Mouse (Mus musculus): ENCODE measurements around the gene Fign. TPM values are rescaled to one million over a fixed set of nuclear protein-coding genes. Genes with fewer than 3 reads are reported as not detected.

The Fign gene
- total RNA-seq, 1 experiment: 0.98 TPM

- Histone ChIP-seq H3K4me3 (ENCODE audit: insufficient read depth in 1 of 2, low read depth in 1 of 2, low read length in 2 of 2, poor library complexity in 1 of 2, severe bottlenecking in 1 of 2) (no peak overlapping the region), H3K27ac (ENCODE audit: insufficient read depth, low read depth, low read length, poor library complexity, severe bottlenecking) (no peak overlapping the region), H3K9ac (ENCODE audit: insufficient read depth, low read depth, low read length, poor library complexity, severe bottlenecking) (no peak overlapping the region), H3K4me1 (ENCODE audit: control insufficient read depth in 2 of 2, insufficient read depth in 2 of 2, low read length in 2 of 2, poor library complexity in 1 of 2) (no peaks in the 10 kb centered on the region), H3K36me3 (ENCODE audit: control insufficient read depth, insufficient read depth, low read length, poor library complexity, severe bottlenecking) (no peaks in the 10 kb centered on the region), H3K9me3 (ENCODE audit: control insufficient read depth, insufficient read depth, low read depth, low read length) (no peaks in the 10 kb centered on the region)
- TF ChIP-seq CHD2 (IDR thresholded peaks at IDR 0.05; ENCODE audit: low read depth, low read length): no peak
- no peak for TF ChIP-seq HCFC1 (IDR thresholded peaks at IDR 0.05; ENCODE audit: borderline replicate concordance, insufficient read depth, low read length)
- TF ChIP-seq MAFK (IDR thresholded peaks at IDR 0.05; ENCODE audit: insufficient read depth, low read depth, low read length): no peak
- no peak for TF ChIP-seq ZNF384 (IDR thresholded peaks at IDR 0.05; ENCODE audit: low read depth, low read length)
- TF ChIP-seq ZC3H11A (IDR thresholded peaks at IDR 0.05; ENCODE audit: borderline replicate concordance, low read depth, low read length): no peak
- in situ Hi-C loops (cut with MboI; ENCODE audit: low sequenced_read_pairs in 2 of 2, unreplicated experiment in 2 of 2): no loop called here
- DNase-seq (ENCODE audit: low read depth, low spot score): no peak
These were observed 71.9 kb downstream of the Fign start for GRCm38 (mm10) chr2:64025961-64026360.

DNA sequence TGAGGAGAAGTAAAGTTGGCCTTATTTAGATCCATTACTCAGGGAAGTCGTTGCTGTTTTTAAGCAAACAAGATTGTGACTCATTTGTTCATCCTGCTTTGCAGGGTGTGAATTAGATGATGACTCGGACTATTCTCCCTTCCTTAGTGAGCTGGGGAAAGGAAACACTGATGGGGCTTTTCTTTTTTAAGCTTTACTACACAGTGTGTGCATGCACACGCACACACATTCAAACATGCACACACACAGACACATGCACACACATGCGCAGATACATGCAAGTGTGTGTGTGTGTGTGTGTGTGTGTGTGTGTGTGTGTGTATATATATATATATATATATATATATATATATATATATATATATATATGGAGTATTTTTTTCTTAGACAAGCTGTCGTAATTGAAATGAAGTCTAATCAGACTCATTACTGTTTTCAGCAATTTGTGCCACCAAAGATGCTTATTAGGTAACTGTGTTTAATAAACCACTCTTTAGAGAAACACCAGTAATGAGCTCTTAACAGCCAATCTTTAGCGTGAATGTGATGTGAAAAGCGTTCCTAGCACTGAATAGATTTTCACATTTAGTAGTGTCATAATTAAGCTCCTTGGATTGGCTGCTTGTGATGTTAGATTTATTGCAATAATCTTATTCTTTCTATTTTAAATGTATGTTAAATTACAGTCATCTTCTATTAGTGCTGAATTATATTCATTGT lies 103.4 kb downstream of the Fign start:
- H3K4me1 ChIP-seq (ENCODE audit: control insufficient read depth in 2 of 2, insufficient read depth in 2 of 2, low read length in 2 of 2, poor library complexity in 1 of 2): no peaks in the 10 kb centered on the region
- no peak overlapping the region for H3K4me3 ChIP-seq (ENCODE audit: insufficient read depth in 1 of 2, low read depth in 1 of 2, low read length in 2 of 2, poor library complexity in 1 of 2, severe bottlenecking in 1 of 2)
- DNase-seq (ENCODE audit: low read depth, low spot score): no peak
- H3K9me3 ChIP-seq (ENCODE audit: control insufficient read depth, insufficient read depth, low read depth, low read length): no peaks in the 10 kb centered on the region
- H3K27ac ChIP-seq (ENCODE audit: insufficient read depth, low read depth, low read length, poor library complexity, severe bottlenecking): no peak overlapping the region
- in situ Hi-C loops (cut with MboI; ENCODE audit: low sequenced_read_pairs in 2 of 2, unreplicated experiment in 2 of 2): no loop called here
- TF ChIP-seq ZNF384 (IDR thresholded peaks at IDR 0.05; ENCODE audit: low read depth, low read length) (no peak), CHD2 (IDR thresholded peaks at IDR 0.05; ENCODE audit: low read depth, low read length) (no peak), HCFC1 (IDR thresholded peaks at IDR 0.05; ENCODE audit: borderline replicate concordance, insufficient read depth, low read length) (no peak), MAFK (IDR thresholded peaks at IDR 0.05; ENCODE audit: insufficient read depth, low read depth, low read length) (no peak), ZC3H11A (IDR thresholded peaks at IDR 0.05; ENCODE audit: borderline replicate concordance, low read depth, low read length) (no peak)
- H3K9ac ChIP-seq (ENCODE audit: insufficient read depth, low read depth, low read length, poor library complexity, severe bottlenecking): no peak overlapping the region
- no peaks in the 10 kb centered on the region for H3K36me3 ChIP-seq (ENCODE audit: control insufficient read depth, insufficient read depth, low read length, poor library complexity, severe bottlenecking)

DNA sequence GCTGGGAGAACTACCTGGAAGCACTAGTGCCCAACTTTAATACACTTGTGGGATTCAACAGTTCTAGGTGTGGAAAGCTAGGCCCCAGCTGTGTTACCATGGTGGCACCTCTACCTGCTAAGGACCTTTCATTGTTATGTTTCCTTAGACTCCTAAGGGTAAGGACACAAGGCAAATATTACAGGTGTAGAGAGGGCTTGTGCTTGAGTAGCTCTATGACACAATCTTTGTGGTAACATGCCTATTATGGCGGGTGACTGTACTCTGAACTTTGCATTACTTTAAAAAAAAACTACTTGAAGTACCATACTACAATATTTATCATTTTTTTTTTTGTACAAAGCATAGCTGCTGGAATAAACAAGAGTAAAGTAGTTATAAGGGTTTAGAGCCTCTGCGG lies 112.4 kb downstream of the Fign start:
- no peaks in the 10 kb centered on the region for H3K9me3 ChIP-seq (ENCODE audit: control insufficient read depth, insufficient read depth, low read depth, low read length)
- TF ChIP-seq CHD2 (IDR thresholded peaks at IDR 0.05; ENCODE audit: low read depth, low read length) (no peak), ZNF384 (IDR thresholded peaks at IDR 0.05; ENCODE audit: low read depth, low read length) (no peak), MAFK (IDR thresholded peaks at IDR 0.05; ENCODE audit: insufficient read depth, low read depth, low read length) (no peak), HCFC1 (IDR thresholded peaks at IDR 0.05; ENCODE audit: borderline replicate concordance, insufficient read depth, low read length) (no peak), ZC3H11A (IDR thresholded peaks at IDR 0.05; ENCODE audit: borderline replicate concordance, low read depth, low read length) (no peak)
- DNase-seq (ENCODE audit: low read depth, low spot score): no peak
- no peak overlapping the region for H3K27ac ChIP-seq (ENCODE audit: insufficient read depth, low read depth, low read length, poor library complexity, severe bottlenecking)
- H3K36me3 ChIP-seq (ENCODE audit: control insufficient read depth, insufficient read depth, low read length, poor library complexity, severe bottlenecking): no peaks in the 10 kb centered on the region
- H3K4me1 ChIP-seq (ENCODE audit: control insufficient read depth in 2 of 2, insufficient read depth in 2 of 2, low read length in 2 of 2, poor library complexity in 1 of 2): no peaks in the 10 kb centered on the region
- in situ Hi-C loops (cut with MboI; ENCODE audit: low sequenced_read_pairs in 2 of 2, unreplicated experiment in 2 of 2): no loop called here
- H3K9ac ChIP-seq (ENCODE audit: insufficient read depth, low read depth, low read length, poor library complexity, severe bottlenecking): no peak overlapping the region
- no peak overlapping the region for H3K4me3 ChIP-seq (ENCODE audit: insufficient read depth in 1 of 2, low read depth in 1 of 2, low read length in 2 of 2, poor library complexity in 1 of 2, severe bottlenecking in 1 of 2)

DNA sequence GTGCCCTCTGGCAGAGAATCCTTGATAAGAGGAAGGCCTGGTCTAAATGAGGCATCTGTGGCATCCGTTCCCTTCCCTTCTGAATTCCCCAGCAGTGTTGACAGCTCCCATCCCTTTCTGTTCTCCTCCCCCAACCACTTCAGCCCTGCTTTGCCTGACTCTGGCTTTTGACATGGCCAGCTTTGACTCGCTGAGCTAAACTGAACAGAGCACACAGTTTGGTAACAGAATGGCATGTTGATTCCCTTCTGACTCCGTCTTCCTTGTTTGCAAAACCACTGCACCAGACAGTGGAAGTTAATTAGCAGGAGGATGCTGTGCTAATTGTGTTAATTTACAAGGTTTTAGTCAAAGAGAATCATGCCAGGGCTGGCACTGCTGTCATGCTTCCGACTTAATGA lies 115.5 kb downstream of the Fign start:
- TF ChIP-seq ZNF384 (IDR thresholded peaks at IDR 0.05; ENCODE audit: low read depth, low read length): no peak
- TF ChIP-seq ZC3H11A (IDR thresholded peaks at IDR 0.05; ENCODE audit: borderline replicate concordance, low read depth, low read length): no peak
- TF ChIP-seq CHD2 (IDR thresholded peaks at IDR 0.05; ENCODE audit: low read depth, low read length): no peak
- no peak for TF ChIP-seq MAFK (IDR thresholded peaks at IDR 0.05; ENCODE audit: insufficient read depth, low read depth, low read length)
- TF ChIP-seq HCFC1 (IDR thresholded peaks at IDR 0.05; ENCODE audit: borderline replicate concordance, insufficient read depth, low read length): no peak
- no peaks in the 10 kb centered on the region for H3K9me3 ChIP-seq (ENCODE audit: control insufficient read depth, insufficient read depth, low read depth, low read length)
- H3K27ac ChIP-seq (ENCODE audit: insufficient read depth, low read depth, low read length, poor library complexity, severe bottlenecking): no peak overlapping the region

More for the DNA sequence above, 115.5 kb downstream of the Fign start:
- no peak for DNase-seq (ENCODE audit: low read depth, low spot score)
- Histone ChIP-seq H3K4me1 (ENCODE audit: control insufficient read depth in 2 of 2, insufficient read depth in 2 of 2, low read length in 2 of 2, poor library complexity in 1 of 2) (0 out of 4 replicates have a peak, but pooled peaks cover 0 to 1% of the 10 kb centered on the region in 2 experiments), H3K4me3 (ENCODE audit: insufficient read depth in 1 of 2, low read depth in 1 of 2, low read length in 2 of 2, poor library complexity in 1 of 2, severe bottlenecking in 1 of 2) (no peak overlapping the region), H3K9ac (ENCODE audit: insufficient read depth, low read depth, low read length, poor library complexity, severe bottlenecking) (no peak overlapping the region), H3K36me3 (ENCODE audit: control insufficient read depth, insufficient read depth, low read length, poor library complexity, severe bottlenecking) (no peaks in the 10 kb centered on the region; the same call in 1 of the 2 replicates)
- in situ Hi-C loops (cut with MboI; ENCODE audit: low sequenced_read_pairs in 2 of 2, unreplicated experiment in 2 of 2): no loop called here
